Mouse (Mus musculus): ENCODE data around the gene Btbd11. TPM values are rescaled to one million over a fixed set of nuclear protein-coding genes. Genes with fewer than 3 reads are reported as not detected.
"Not testable (repeated sequence)": the region's sequence is repeated elsewhere in the genome, so short reads cannot be mapped to it uniquely, and the experiment has no call there.

The Btbd11 gene
- polyA plus RNA-seq, 1 experiment, result 9.8 TPM

DNA sequence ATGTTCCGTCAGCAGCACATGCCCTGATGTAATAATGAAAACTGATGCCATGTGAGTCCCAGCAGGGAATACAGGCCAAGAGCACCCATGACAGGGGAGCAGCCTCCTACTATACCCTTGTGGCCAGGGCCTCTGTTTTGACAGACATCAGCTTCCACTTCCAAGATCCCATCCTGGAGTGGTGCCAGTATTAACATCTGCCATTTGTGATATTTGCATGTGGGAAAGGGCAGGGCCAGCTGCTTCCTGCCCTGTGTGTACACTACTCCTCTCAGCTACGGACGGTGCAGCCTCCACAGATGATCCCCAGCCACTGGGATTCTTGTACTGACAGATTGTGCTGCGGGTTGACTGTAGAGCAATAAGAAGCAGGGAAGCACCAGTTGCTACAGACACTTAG, 269.3 kb downstream of the Btbd11 start:
- DNase-seq (ENCODE audit: low spot score), result no peak

DNA sequence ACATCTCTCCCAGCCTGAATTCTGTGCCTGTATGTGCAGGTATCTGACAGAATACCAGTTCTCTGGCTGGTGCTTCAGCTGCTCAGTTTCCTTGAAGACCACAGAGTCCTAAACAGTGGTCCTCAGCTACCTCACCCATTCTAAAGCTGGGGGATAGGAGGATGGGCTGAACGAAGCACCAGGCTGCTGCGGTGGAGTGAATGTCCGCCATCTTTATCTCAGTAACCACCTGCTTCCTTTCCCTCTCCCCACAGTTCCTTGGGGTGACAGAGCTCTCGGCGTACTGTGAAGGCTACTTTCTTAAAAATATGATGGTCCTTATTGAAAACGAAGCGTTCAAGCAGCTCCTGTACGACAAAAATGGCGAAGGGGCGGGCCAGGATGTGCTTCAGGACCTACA, 271.3 kb downstream of the Btbd11 start:
- no peak for DNase-seq (ENCODE audit: low spot score)

DNA sequence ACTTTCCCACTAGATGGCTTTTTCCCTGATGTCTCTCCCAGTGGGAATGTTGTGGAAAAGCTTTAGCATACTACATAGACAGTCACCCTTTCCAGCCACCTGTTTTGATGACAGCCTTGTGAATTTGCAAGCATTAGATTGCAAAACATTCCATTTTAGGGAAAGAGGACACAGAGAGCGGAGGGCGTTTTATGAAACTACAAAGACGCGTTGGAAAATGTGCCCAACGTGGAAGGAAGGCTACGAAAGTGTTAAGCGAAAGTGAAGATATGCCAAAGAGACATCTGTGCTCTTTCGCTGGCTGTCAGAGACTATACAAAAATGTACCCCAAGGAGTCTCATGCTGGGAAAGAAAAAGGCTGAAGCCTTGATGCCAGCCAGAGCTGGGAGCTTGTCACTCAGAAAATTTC, 286.9 kb downstream of the Btbd11 start:
- DNase-seq (ENCODE audit: low spot score), result no peak

DNA sequence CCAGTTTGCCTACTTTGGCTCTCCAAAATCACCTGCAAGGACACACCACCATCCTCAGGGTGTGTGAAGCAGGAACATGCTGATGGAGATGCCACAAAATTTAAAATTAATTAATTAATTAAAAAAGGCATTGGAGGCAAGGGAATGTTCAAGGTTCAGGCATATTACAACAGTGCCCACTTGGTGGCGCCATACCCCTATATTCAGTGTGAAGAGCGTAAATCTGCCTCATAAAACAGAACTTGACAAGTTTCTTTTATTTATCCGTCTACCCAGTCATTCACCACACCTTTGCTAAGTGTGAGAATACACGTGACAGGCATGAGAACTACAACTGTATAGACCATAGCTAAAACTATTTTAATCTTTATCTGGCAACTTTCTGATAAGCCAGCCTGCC, 292.0 kb downstream of the Btbd11 start:
- DNase-seq (ENCODE audit: low spot score), result no peak

DNA sequence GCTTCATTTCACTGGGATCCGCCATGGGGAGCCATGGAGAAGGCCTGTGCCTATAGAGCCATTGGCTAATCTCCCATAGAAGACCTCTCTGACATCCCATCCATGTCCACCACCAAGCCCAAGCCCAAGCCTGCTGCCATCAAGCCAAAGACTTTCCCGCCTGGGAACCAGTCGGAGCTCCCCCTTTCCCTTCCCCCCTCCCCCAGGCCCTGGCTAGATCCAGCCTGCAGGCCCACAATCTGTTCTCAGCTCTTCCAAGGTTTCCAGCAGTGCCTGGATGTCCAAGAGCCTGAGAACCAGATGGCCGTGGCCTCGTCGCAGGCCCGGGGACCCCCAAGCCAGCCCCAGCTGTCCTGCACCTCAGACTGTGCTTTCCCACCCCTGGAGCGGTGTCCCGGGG, 295.8 kb downstream of the Btbd11 start:
- DNase-seq (ENCODE audit: low spot score), result no peak

DNA sequence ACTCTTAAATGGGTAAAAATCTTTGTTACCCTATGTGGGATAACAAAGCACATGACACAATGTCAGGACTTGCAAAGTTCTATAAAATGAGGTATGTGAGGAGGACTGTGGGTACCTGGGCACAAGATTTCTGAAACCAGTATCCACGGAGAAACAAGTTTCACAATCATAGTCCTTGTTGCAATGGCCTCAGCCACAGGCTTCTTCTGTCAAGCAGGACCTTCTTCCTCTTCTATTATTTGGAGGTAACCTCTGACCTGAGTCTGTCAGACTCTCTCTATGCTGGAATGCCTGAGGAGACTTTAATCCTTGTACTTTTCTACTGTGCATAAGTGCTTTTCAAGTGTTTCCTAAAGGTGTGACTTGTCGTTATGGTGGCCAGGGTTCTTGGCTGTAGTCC, 307.8 kb downstream of the Btbd11 start:
- DNase-seq (ENCODE audit: low spot score), result not testable (repeated sequence)

DNA sequence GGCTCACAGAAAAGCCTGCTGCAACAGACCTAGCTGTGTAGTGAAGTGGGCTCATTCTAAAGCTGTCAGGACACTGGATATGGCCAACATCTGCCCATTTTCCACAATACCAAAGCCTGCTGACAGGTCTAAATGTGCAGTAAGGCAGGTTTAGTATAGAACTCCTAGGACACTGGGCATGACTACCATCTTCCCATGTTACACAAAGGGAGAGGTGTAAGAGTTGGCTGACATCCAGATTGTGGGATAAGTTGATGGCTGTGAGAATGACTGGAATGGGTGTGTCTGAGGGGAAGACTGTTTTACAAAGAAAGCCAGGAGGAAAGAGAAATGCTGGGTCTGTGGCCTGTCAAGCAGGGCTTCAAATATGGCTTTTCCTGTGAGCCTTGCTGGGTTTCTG, 313.1 kb downstream of the Btbd11 start:
- DNase-seq (ENCODE audit: low spot score), result no peak

DNA sequence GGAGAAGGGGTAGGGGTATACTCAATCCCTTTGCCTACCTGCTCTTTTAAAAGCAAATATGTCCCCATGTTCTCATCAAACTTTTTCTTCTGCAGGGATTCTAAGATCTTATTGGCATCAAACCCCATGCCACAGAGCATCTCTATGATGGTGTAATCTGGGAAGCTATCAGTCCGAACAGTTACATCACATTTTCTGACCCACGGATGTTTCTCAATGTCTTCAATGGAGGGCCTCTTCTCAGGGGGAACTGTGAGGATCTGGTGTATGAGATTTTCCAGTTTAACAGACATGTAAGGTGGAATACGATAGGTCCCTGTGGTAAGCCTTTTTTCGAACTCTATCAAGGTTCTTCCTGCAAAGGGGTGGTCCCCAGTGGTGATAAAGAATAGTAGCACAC, 323.2 kb downstream of the Btbd11 start:
- DNase-seq (ENCODE audit: low spot score), result not testable (repeated sequence)

Other genes starting within 250 kb of the Btbd11 start
- gene Cry1, start 201.8 kb upstream of the Btbd11 start, polyA plus RNA-seq (2012; rRNA removed), result 11.5 and 15.5 TPM in 2 replicates

Measured in urinary bladder, adult 2 months (tissue).